Mouse (Mus musculus): Measurements from ENCODE around the gene Tmem74b.

The Tmem74b gene

GRCm38 (mm10) chr2:151739505-151739904 lies 37.7 kb downstream of the Tmem74b start:
- in situ Hi-C loops (cut with MboI; ENCODE audit: low pct_unique_long_range_greater_than_20kb in 1 of 2, low sequenced_read_pairs in 2 of 2, unreplicated experiment in 1 of 2), result no loop called here

GRCm38 (mm10) chr2:151740741-151741526 lies 39.1 kb downstream of the Tmem74b start:
- in situ Hi-C loops (cut with MboI; ENCODE audit: low pct_unique_long_range_greater_than_20kb in 1 of 2, low sequenced_read_pairs in 2 of 2, unreplicated experiment in 1 of 2), result loop anchor here in 1 of 2 experiments (10.0 kb wide), 1 partner anchor 114 kb away; no protein-coding TSS in a partner anchor

GRCm38 (mm10) chr2:151742084-151742483 lies 40.3 kb downstream of the Tmem74b start:
- in situ Hi-C loops (cut with MboI; ENCODE audit: low pct_unique_long_range_greater_than_20kb in 1 of 2, low sequenced_read_pairs in 2 of 2, unreplicated experiment in 1 of 2), result loop anchor here in 1 of 2 experiments (10.0 kb wide), 1 partner anchor 113 kb away; no protein-coding TSS in a partner anchor

GRCm38 (mm10) chr2:151742850-151743679 lies 41.3 kb downstream of the Tmem74b start:
- in situ Hi-C loops (cut with MboI; ENCODE audit: low pct_unique_long_range_greater_than_20kb in 1 of 2, low sequenced_read_pairs in 2 of 2, unreplicated experiment in 1 of 2), result loop anchor here in 1 of 2 experiments (10.0 kb wide), 1 partner anchor 112 kb away; no protein-coding TSS in a partner anchor

- in situ Hi-C loops (cut with MboI; ENCODE audit: low pct_unique_long_range_greater_than_20kb in 1 of 2, low sequenced_read_pairs in 2 of 2, unreplicated experiment in 1 of 2), result loop anchor here in 1 of 2 experiments (10.0 kb wide), 1 partner anchor 111 kb away; no protein-coding TSS in a partner anchor
These were observed 42.0 kb downstream of the Tmem74b start, which contains the start of gene Psmf1 for GRCm38 (mm10) chr2:151743845-151744244. Gene Psmf1 (minus strand): TSS chr2:151744186.

GRCm38 (mm10) chr2:151747847-151748705 lies 46.3 kb downstream of the Tmem74b start:
- in situ Hi-C loops (cut with MboI; ENCODE audit: low pct_unique_long_range_greater_than_20kb in 1 of 2, low sequenced_read_pairs in 2 of 2, unreplicated experiment in 1 of 2), result loop anchor here in 1 of 2 experiments (10.0 kb wide), 1 partner anchor 107 kb away; no protein-coding TSS in a partner anchor

GRCm38 (mm10) chr2:151751330-151751729 lies 49.5 kb downstream of the Tmem74b start:
- in situ Hi-C loops (cut with MboI; ENCODE audit: low pct_unique_long_range_greater_than_20kb in 1 of 2, low sequenced_read_pairs in 2 of 2, unreplicated experiment in 1 of 2), result no loop called here

- in situ Hi-C loops (cut with MboI; ENCODE audit: low pct_unique_long_range_greater_than_20kb in 1 of 2, low sequenced_read_pairs in 2 of 2, unreplicated experiment in 1 of 2), result no loop called here
These were observed 54.7 kb downstream of the Tmem74b start for GRCm38 (mm10) chr2:151756277-151757061.

- in situ Hi-C loops (cut with MboI; ENCODE audit: low pct_unique_long_range_greater_than_20kb in 1 of 2, low sequenced_read_pairs in 2 of 2, unreplicated experiment in 1 of 2), result no loop called here
These were observed 55.6 kb downstream of the Tmem74b start for GRCm38 (mm10) chr2:151757451-151757850.

- in situ Hi-C loops (cut with MboI; ENCODE audit: low pct_unique_long_range_greater_than_20kb in 1 of 2, low sequenced_read_pairs in 2 of 2, unreplicated experiment in 1 of 2), result no loop called here
These were observed 57.1 kb downstream of the Tmem74b start for GRCm38 (mm10) chr2:151758806-151759353.

Data from mouse embryonic stem cell (cell line).